Mouse (Mus musculus): Measurements from ENCODE around the gene 9130019O22Rik. TPM values are rescaled to one million over a fixed set of nuclear protein-coding genes. Genes with fewer than 3 reads are reported as not detected.
A peak's percentile ranks its signal among the peaks of the same experiment; 100 is the strongest.
"Not testable (repeated sequence)": the region's sequence is repeated elsewhere in the genome, so short reads cannot be mapped to it uniquely, and the experiment has no call there.

Gene 9130019O22Rik
- polyA plus RNA-seq, 1 experiment from 2014 or later, result 6.3 TPM

- peak within 1 kb of the TSS; percentile 99 for H3K27ac ChIP-seq
- peak within 1 kb of the TSS; percentile 85 for H3K4me3 ChIP-seq (replicated peaks)
- peak within 1 kb of the TSS; percentile 91 for H3K9ac ChIP-seq
- peak within 1 kb of the TSS; percentile 83 for H3K4me2 ChIP-seq
- peaks cover 43% of the 10 kb centered on the region for H3K4me1 ChIP-seq
- peaks cover 31% of the 10 kb centered on the region for H3K36me3 ChIP-seq
- H3K9me3 ChIP-seq (replicated peaks), result no peaks in the 10 kb centered on the region
- no peaks in the 10 kb centered on the region for H3K27me3 ChIP-seq
- ATAC-seq (replicated peaks; ENCODE audit: low FRiP score), result peak; percentile 93
- WGBS, result under 1% methylated on average over 75 of the region's 76 CpGs
Measured at GRCm38 (mm10) chr7:127345512-127346325, 41.2 kb downstream of the 9130019O22Rik start, which contains the start of gene Zfp768. Gene Zfp768, minus strand, starts transcription at chr7:127345589.

- no peaks in the 10 kb centered on the region for H3K27me3 ChIP-seq
- under 1% methylated on average over 41 of the region's 42 CpGs for WGBS
- H3K4me3 ChIP-seq (replicated peaks), result peak overlapping the region; percentile 85
- no peaks in the 10 kb centered on the region for H3K9me3 ChIP-seq (replicated peaks)
- H3K4me2 ChIP-seq, result peak overlapping the region; percentile 83
- peaks cover 31% of the 10 kb centered on the region for H3K36me3 ChIP-seq
- H3K4me1 ChIP-seq, result peaks cover 43% of the 10 kb centered on the region
- peak overlapping the region; percentile 99 for H3K27ac ChIP-seq
- H3K9ac ChIP-seq, result peak overlapping the region; percentile 91
- peak; percentile 65 for ATAC-seq (replicated peaks; ENCODE audit: low FRiP score)
Measured at GRCm38 (mm10) chr7:127345092-127345491, 41.9 kb downstream of the 9130019O22Rik start.

- peak overlapping the region; percentile 91 for H3K9ac ChIP-seq
- no peaks in the 10 kb centered on the region for H3K9me3 ChIP-seq (replicated peaks)
- H3K4me1 ChIP-seq, result peaks cover 43% of the 10 kb centered on the region
- H3K36me3 ChIP-seq, result peaks cover 31% of the 10 kb centered on the region
- no peaks in the 10 kb centered on the region for H3K27me3 ChIP-seq
- no peak for ATAC-seq (replicated peaks; ENCODE audit: low FRiP score)
- H3K4me3 ChIP-seq (replicated peaks), result peak overlapping the region; percentile 85
- H3K4me2 ChIP-seq, result peak overlapping the region; percentile 83
- H3K27ac ChIP-seq, result peak overlapping the region; percentile 99; the same call in 1 of the 2 replicates
- WGBS, result 86% methylated on average over 8 of the region's 8 CpGs
Measured at GRCm38 (mm10) chr7:127344371-127344770, 42.6 kb downstream of the 9130019O22Rik start.

GRCm38 (mm10) chr7:127343351-127344019 is 43.5 kb downstream of the 9130019O22Rik start:
- no peak for ATAC-seq (replicated peaks; ENCODE audit: low FRiP score)
- Histone ChIP-seq H3K27ac (no peak overlapping the region), H3K4me1 (peaks cover 43% of the 10 kb centered on the region), H3K4me2 (0 out of 2 replicates have a peak overlapping the region, but pooled peaks have one; percentile 83), H3K4me3 (replicated peaks) (no peak overlapping the region), H3K36me3 (peaks cover 31% of the 10 kb centered on the region), H3K9me3 (replicated peaks) (no peaks in the 10 kb centered on the region), H3K9ac (0 out of 2 replicates have a peak overlapping the region, but pooled peaks have one; percentile 4), H3K27me3 (no peaks in the 10 kb centered on the region)
- WGBS, result 93% methylated on average over 38 of the region's 38 CpGs

- Histone ChIP-seq H3K27me3 (no peaks in the 10 kb centered on the region), H3K4me1 (peaks cover 40% of the 10 kb centered on the region), H3K9ac (0 out of 2 replicates have a peak overlapping the region, but pooled peaks have one; percentile 4), H3K27ac (no peak overlapping the region), H3K4me3 (replicated peaks) (no peak overlapping the region), H3K4me2 (no peak overlapping the region), H3K9me3 (replicated peaks) (no peaks in the 10 kb centered on the region), H3K36me3 (peaks cover 31% of the 10 kb centered on the region)
- ATAC-seq (replicated peaks; ENCODE audit: low FRiP score), result no peak
- 92% methylated on average over 7 of the region's 7 CpGs for WGBS
Measured at GRCm38 (mm10) chr7:127342888-127343287, 44.1 kb downstream of the 9130019O22Rik start.

GRCm38 (mm10) chr7:127342332-127342731 is 44.6 kb downstream of the 9130019O22Rik start:
- no peak overlapping the region for H3K9ac ChIP-seq
- H3K27me3 ChIP-seq, result no peaks in the 10 kb centered on the region
- H3K4me3 ChIP-seq (replicated peaks), result no peak overlapping the region
- ATAC-seq (replicated peaks; ENCODE audit: low FRiP score), result no peak
- no peaks in the 10 kb centered on the region for H3K9me3 ChIP-seq (replicated peaks)
- H3K4me2 ChIP-seq, result no peak overlapping the region
- 54% methylated on average over 4 of the region's 4 CpGs for WGBS
- H3K4me1 ChIP-seq, result peaks cover 40% of the 10 kb centered on the region
- H3K36me3 ChIP-seq, result peaks cover 31% of the 10 kb centered on the region
- H3K27ac ChIP-seq, result no peak overlapping the region

GRCm38 (mm10) chr7:127341861-127342260 is 45.1 kb downstream of the 9130019O22Rik start:
- H3K4me3 ChIP-seq (replicated peaks); H3K4me2 ChIP-seq; H3K9ac ChIP-seq; H3K27me3 ChIP-seq; ATAC-seq (replicated peaks; ENCODE audit: low FRiP score); H3K9me3 ChIP-seq (replicated peaks): not testable (repeated sequence)
- 87% methylated on average over 6 of the region's 6 CpGs for WGBS
- H3K4me1 ChIP-seq, result peaks cover 36% of the 10 kb centered on the region
- peak overlapping the region; percentile 58 for H3K27ac ChIP-seq
- H3K36me3 ChIP-seq, result peaks cover 31% of the 10 kb centered on the region

- Histone ChIP-seq H3K27me3 (no peaks in the 10 kb centered on the region), H3K27ac (peak overlapping the region; percentile 58), H3K4me1 (peaks cover 31% of the 10 kb centered on the region), H3K4me2 (no peak overlapping the region), H3K4me3 (replicated peaks) (no peak overlapping the region), H3K9ac (no peak overlapping the region), H3K9me3 (replicated peaks) (no peaks in the 10 kb centered on the region), H3K36me3 (peaks cover 31% of the 10 kb centered on the region)
- WGBS, result 81% methylated on average over 8 of the region's 8 CpGs
- ATAC-seq (replicated peaks; ENCODE audit: low FRiP score), result no peak
Measured at GRCm38 (mm10) chr7:127341356-127341755, 45.6 kb downstream of the 9130019O22Rik start.

GRCm38 (mm10) chr7:127337636-127338035 is 49.3 kb downstream of the 9130019O22Rik start:
- no peak overlapping the region for H3K27ac ChIP-seq
- no peak overlapping the region for H3K9ac ChIP-seq
- H3K4me1 ChIP-seq, result 0 out of 2 replicates have a peak, but pooled peaks cover 9% of the 10 kb centered on the region
- no peaks in the 10 kb centered on the region for H3K27me3 ChIP-seq
- peaks cover 13% of the 10 kb centered on the region for H3K36me3 ChIP-seq
- WGBS, result 58% methylated on average over 4 of the region's 4 CpGs
- no peaks in the 10 kb centered on the region for H3K9me3 ChIP-seq (replicated peaks)
- no peak for ATAC-seq (replicated peaks; ENCODE audit: low FRiP score)
- H3K4me3 ChIP-seq (replicated peaks), result no peak overlapping the region
- H3K4me2 ChIP-seq, result no peak overlapping the region

- H3K4me2 ChIP-seq, result no peak overlapping the region
- WGBS, result 76% methylated on average over 4 of the region's 4 CpGs
- no peak overlapping the region for H3K27ac ChIP-seq
- ATAC-seq (replicated peaks; ENCODE audit: low FRiP score), result no peak
- no peaks in the 10 kb centered on the region for H3K9me3 ChIP-seq (replicated peaks)
- H3K36me3 ChIP-seq, result no peaks in the 10 kb centered on the region; the same call in 1 of the 2 replicates
- no peaks in the 10 kb centered on the region for H3K4me1 ChIP-seq
- no peaks in the 10 kb centered on the region for H3K27me3 ChIP-seq
- H3K4me3 ChIP-seq (replicated peaks), result no peak overlapping the region
- no peak overlapping the region for H3K9ac ChIP-seq
Measured at GRCm38 (mm10) chr7:127335604-127336003, 51.4 kb downstream of the 9130019O22Rik start.

GRCm38 (mm10) chr7:127333240-127333639 is 53.7 kb downstream of the 9130019O22Rik start:
- no peak for ATAC-seq (replicated peaks; ENCODE audit: low FRiP score)
- Histone ChIP-seq H3K4me1 (no peaks in the 10 kb centered on the region), H3K4me2 (no peak overlapping the region), H3K27me3 (no peaks in the 10 kb centered on the region), H3K4me3 (replicated peaks) (no peak overlapping the region), H3K9me3 (replicated peaks) (no peaks in the 10 kb centered on the region), H3K27ac (no peak overlapping the region), H3K36me3 (no peaks in the 10 kb centered on the region), H3K9ac (no peak overlapping the region)
- 85% methylated on average over 6 of the region's 6 CpGs for WGBS

All from kidney, embryonic 15.5 days (tissue).